Mouse (Mus musculus) hindbrain, embryonic 13.5 days (tissue): ENCODE measurements around the gene Perm1. TPM values are rescaled to one million over a fixed set of nuclear protein-coding genes. Genes with fewer than 3 reads are reported as not detected.

Source experiments
- microRNA-seq: library from miRNA; unstranded; fragments of <30 nt; microRNA quantifications from one replicate; pipeline ENCODE4, GENCODE M21; 2016
- polyA plus RNA-seq: library from polyadenylated mRNA; unstranded; fragments of >200 nt; fragmentation: Nextera tagmentation; extraction: Ambion mirVana; gene quantifications from 2 replicates; pipeline ENCODE4 v1.2.1, GENCODE M21; 2015

Perm1 gene
- polyA plus RNA-seq, 1 experiment from 2014 or later: 2.7 TPM

Small RNAs within 50 kb of the gene (microRNA-seq; reads per million reads assigned to microRNA genes)
- 4.2 reads per million, percentile 13 among the genes with 10 or more reads in this experiment for gene Mir7658

Other genes with a start within 250 kb of the Perm1 start
- gene B3galt6, start 223.2 kb upstream of the Perm1 start, polyA plus RNA-seq: 26.6 and 27.6 TPM in 2 replicates
- gene Sdf4, start 223.0 kb upstream of the Perm1 start, polyA plus RNA-seq: 126 and 127 TPM in 2 replicates
- gene Tnfrsf4, start 202.0 kb upstream of the Perm1 start, polyA plus RNA-seq: 0.55 and 1.0 TPM in 2 replicates
- 2.3 and 2.9 TPM in 2 replicates for gene Tnfrsf18, start 189.7 kb upstream of the Perm1 start, polyA plus RNA-seq
- gene Ttll10, start 156.5 kb upstream of the Perm1 start, polyA plus RNA-seq: not detected in 2 replicates
- 32.1 and 32.7 TPM in 2 replicates for gene 9430015G10Rik, start 105.9 kb upstream of the Perm1 start, polyA plus RNA-seq
- 0.53 and 0.66 TPM in 2 replicates for gene Rnf223, start 85.4 kb upstream of the Perm1 start, polyA plus RNA-seq
- 120 and 132 TPM in 2 replicates for gene Agrn, start 18.4 kb upstream of the Perm1 start, polyA plus RNA-seq
- gene Isg15, start 15.1 kb upstream of the Perm1 start, polyA plus RNA-seq: 1.4 and 1.7 TPM in 2 replicates
- 4.9 and 6.8 TPM in 2 replicates for gene AW011738, start 12.6 kb upstream of the Perm1 start, polyA plus RNA-seq
- 26.4 and 26.6 TPM in 2 replicates for gene Plekhn1, start 19.0 kb downstream of the Perm1 start, polyA plus RNA-seq
- gene Noc2l, start 20.1 kb downstream of the Perm1 start, polyA plus RNA-seq: 49.0 and 53.7 TPM in 2 replicates
- 2.8 and 3.1 TPM in 2 replicates for gene Samd11, start 39.8 kb downstream of the Perm1 start, polyA plus RNA-seq
- gene Vmn2r-ps159, start 115.2 kb downstream of the Perm1 start, polyA plus RNA-seq: not detected in 2 replicates